Mouse (Mus musculus) myocyte (in vitro differentiated cells): ENCODE data around the gene Exosc7. TPM values are rescaled to one million over a fixed set of nuclear protein-coding genes. Genes with fewer than 3 reads are reported as not detected.

Experiments used
- H3K27me3 ChIP-seq: one replicate; pipeline ENCODE4 v1.6.1; 2011; ENCODE audit not compliant: control insufficient read depth, insufficient read depth, insufficient read length
- H3K36me3 ChIP-seq: one replicate; pipeline ENCODE4 v1.6.1; 2011; ENCODE audit not compliant: control insufficient read depth, insufficient read depth
- H3K4me2 ChIP-seq: one replicate; pipeline ENCODE4 v1.6.1; 2011; ENCODE audit warnings: low read depth, control low read depth
- H3K4me3 ChIP-seq: one replicate; pipeline ENCODE4 v1.5.1; 2011; ENCODE audit warnings: mild to moderate bottlenecking, control low read depth, moderate library complexity
- H3K79me2 ChIP-seq: one replicate; pipeline ENCODE4 v1.6.1; 2011; ENCODE audit not compliant: control insufficient read depth, insufficient read depth
- H3ac ChIP-seq: one replicate; pipeline ENCODE4 v1.6.1; 2011; ENCODE audit not compliant: control insufficient read depth, insufficient read length
- CEBPB ChIP-seq: IDR thresholded peaks from 2 replicates; pipeline ENCODE4 v1.6.1; 2011; ENCODE audit warnings: mild to moderate bottlenecking, moderate library complexity; ENCODE audit not compliant: poor library complexity, insufficient read depth, severe bottlenecking
- E2F4 ChIP-seq: IDR thresholded peaks from one replicate; pipeline ENCODE4 v1.6.1; 2011; ENCODE audit warnings: mild to moderate bottlenecking, control low read depth, moderate library complexity; ENCODE audit not compliant: insufficient read depth
- MAX ChIP-seq: IDR thresholded peaks from one replicate; pipeline ENCODE4 v1.6.1; 2011; ENCODE audit warnings: low read depth, mild to moderate bottlenecking, control low read depth
- MYOD1 ChIP-seq, 3 experiments: IDR thresholded peaks; one replicate each; pipeline ENCODE4 v1.6.1; 2011; ENCODE audit warnings: control low read depth in 2 of 3, low read depth in 2 of 3, mild to moderate bottlenecking in 2 of 3, moderate library complexity in 1 of 3; ENCODE audit not compliant: insufficient read length in 2 of 3, control insufficient read depth in 1 of 3
- MYOG ChIP-seq, 3 experiments: IDR thresholded peaks; one replicate each; pipeline ENCODE4 v1.6.1; 2011; ENCODE audit warnings: control low read depth in 2 of 3, low read depth in 2 of 3, mild to moderate bottlenecking in 2 of 3; ENCODE audit not compliant: insufficient read length in 2 of 3, control insufficient read depth in 1 of 3, insufficient read depth in 1 of 3
- POLR2A ChIP-seq: IDR thresholded peaks from one replicate; pipeline ENCODE4 v1.6.1; 2011; ENCODE audit warnings: low read depth, mild to moderate bottlenecking, control low read depth, moderate library complexity; ENCODE audit not compliant: insufficient read length
- POLR2AphosphoS2 ChIP-seq: IDR thresholded peaks from one replicate; pipeline ENCODE4 v1.6.1; 2011; ENCODE audit warnings: low read depth, control low read depth; ENCODE audit not compliant: insufficient read length
- REST ChIP-seq: IDR thresholded peaks from one replicate; pipeline ENCODE4 v1.6.1; 2011; ENCODE audit warnings: mild to moderate bottlenecking, control low read depth, moderate library complexity; ENCODE audit not compliant: insufficient read depth, insufficient read length
- SRF ChIP-seq: IDR thresholded peaks from one replicate; pipeline ENCODE4 v1.6.1; 2011; ENCODE audit warnings: low read depth; ENCODE audit not compliant: control insufficient read depth, insufficient read length
- TCF12 ChIP-seq: IDR thresholded peaks from one replicate; pipeline ENCODE4 v1.6.1; 2011; ENCODE audit warnings: mild to moderate bottlenecking, control low read depth; ENCODE audit not compliant: poor library complexity, insufficient read depth, severe bottlenecking
- TCF3 ChIP-seq: IDR thresholded peaks from one replicate; pipeline ENCODE4 v1.6.1; 2011; ENCODE audit warnings: low read depth, control low read depth; ENCODE audit not compliant: insufficient read length
- USF1 ChIP-seq: IDR thresholded peaks from one replicate; pipeline ENCODE4 v1.6.1; 2011; ENCODE audit warnings: low read depth, mild to moderate bottlenecking, control low read depth, moderate library complexity
- polyA plus RNA-seq: library from polyadenylated mRNA; unstranded; fragments of >200 nt; fragmentation: generic; extraction: Trizol; gene quantifications from one replicate; pipeline ENCODE4 v1.2.1, GENCODE M21; 2012; ENCODE audit warnings: missing spikeins

Gene Exosc7
- polyA plus RNA-seq, 1 experiment: 28.2 TPM

DNA sequence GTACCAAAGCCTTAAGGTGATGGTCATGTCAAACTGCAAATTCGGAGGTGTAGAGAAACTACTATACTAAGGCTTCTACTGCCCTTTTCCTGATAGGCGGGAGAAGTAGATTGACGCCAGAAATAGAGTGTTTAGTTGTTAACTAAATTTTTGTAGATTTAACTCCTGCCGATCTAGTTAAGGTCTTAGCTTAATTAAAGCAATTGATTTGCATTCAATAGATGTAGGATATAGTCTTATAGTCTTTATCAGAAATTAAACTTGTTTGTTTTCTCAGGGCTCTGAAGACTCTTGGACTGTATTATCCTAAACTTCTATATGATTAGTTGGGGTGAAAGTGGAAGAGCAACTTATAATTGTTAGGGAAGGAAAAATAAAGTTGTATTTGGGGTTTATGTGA is 5.8 kb upstream of the Exosc7 start:
- Histone ChIP-seq H3ac (no peak overlapping the region), H3K36me3 (peaks cover 6% of the 10 kb centered on the region), H3K27me3 (no peaks in the 10 kb centered on the region), H3K4me2 (no peak overlapping the region), H3K79me2 (peaks cover 62% of the 10 kb centered on the region), H3K4me3 (no peak overlapping the region)
- TF ChIP-seq MAX (no peak), CEBPB (no peak), MYOG (IDR thresholded peaks at IDR 0.05; ENCODE audit: control insufficient read depth in 1 of 3, insufficient read depth in 1 of 3, insufficient read length in 2 of 3, low read depth in 2 of 3) (no peak), TCF12 (no peak), REST (no peak), SRF (no peak), MYOD1 (IDR thresholded peaks at IDR 0.05; ENCODE audit: control insufficient read depth in 1 of 3, insufficient read length in 2 of 3, low read depth in 2 of 3) (no peak), TCF3 (no peak), E2F4 (no peak)

- H3K4me3 ChIP-seq: no peak overlapping the region
- H3K4me2 ChIP-seq: no peak overlapping the region
- H3K27me3 ChIP-seq: no peaks in the 10 kb centered on the region
- H3ac ChIP-seq: no peak overlapping the region
- TF ChIP-seq MAX (no peak), SRF (no peak), TCF12 (no peak), POLR2AphosphoS2 (no peak), POLR2A (no peak), CEBPB (no peak), MYOG (IDR thresholded peaks at IDR 0.05; ENCODE audit: control insufficient read depth in 1 of 3, insufficient read depth in 1 of 3, insufficient read length in 2 of 3, low read depth in 2 of 3) (no peak), USF1 (no peak), REST (no peak), E2F4 (no peak), TCF3 (no peak), MYOD1 (IDR thresholded peaks at IDR 0.05; ENCODE audit: control insufficient read depth in 1 of 3, insufficient read length in 2 of 3, low read depth in 2 of 3) (no peak)
- H3K36me3 ChIP-seq: no peaks in the 10 kb centered on the region
- H3K79me2 ChIP-seq: peaks cover 72% of the 10 kb centered on the region
These were observed 3.8 kb upstream of the Exosc7 start for GRCm38 (mm10) chr9:123109188-123109587.

DNA sequence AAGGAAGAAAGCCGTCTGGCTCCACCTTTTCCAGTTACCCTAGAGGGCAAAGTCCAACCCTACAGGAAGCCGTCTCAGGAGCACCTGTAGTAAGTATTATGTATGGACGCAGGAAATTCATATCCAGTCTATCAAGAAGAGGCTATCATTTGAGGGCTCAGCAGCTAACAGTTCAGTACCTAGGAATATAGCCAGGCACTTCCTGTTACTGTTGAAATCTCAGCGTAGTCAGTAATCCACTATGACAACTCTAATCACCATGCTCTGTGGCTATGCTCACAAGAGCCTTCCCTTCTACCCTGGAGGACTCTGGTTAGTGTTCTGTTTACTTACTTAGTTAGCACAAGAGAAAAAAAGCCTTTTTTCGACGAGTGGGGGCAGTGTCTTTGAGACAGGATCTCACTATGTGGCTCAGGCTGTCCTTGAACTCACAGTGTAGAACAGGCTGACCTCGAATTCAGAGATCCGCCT is 1.2 kb upstream of the Exosc7 start:
- Histone ChIP-seq H3K4me3 (peak overlapping the region; percentile 82), H3K27me3 (no peaks in the 10 kb centered on the region), H3K79me2 (peaks cover 80% of the 10 kb centered on the region), H3ac (no peak overlapping the region), H3K4me2 (peak overlapping the region; percentile 94), H3K36me3 (peaks cover 3% of the 10 kb centered on the region)
- TF ChIP-seq CEBPB: no peak
- TF ChIP-seq E2F4: no peak
- no peak for TF ChIP-seq TCF3
- TF ChIP-seq MAX: no peak

GRCm38 (mm10) chr9:123113931-123114330 is 916 bp downstream of the Exosc7 start:
- no peak overlapping the region for H3ac ChIP-seq
- no peak for TF ChIP-seq CEBPB
- TF ChIP-seq USF1: no peak
- TF ChIP-seq MAX: no peak
- TF ChIP-seq POLR2AphosphoS2: no peak
- no peak for TF ChIP-seq MYOD1 (IDR thresholded peaks at IDR 0.05; ENCODE audit: control insufficient read depth in 1 of 3, insufficient read length in 2 of 3, low read depth in 2 of 3)
- TF ChIP-seq TCF3: no peak
- peak overlapping the region; percentile 82 for H3K4me3 ChIP-seq
- peaks cover 13% of the 10 kb centered on the region for H3K36me3 ChIP-seq
- peaks cover 71% of the 10 kb centered on the region for H3K79me2 ChIP-seq
- H3K4me2 ChIP-seq: peak overlapping the region; percentile 98
- H3K27me3 ChIP-seq: no peaks in the 10 kb centered on the region

- no peak overlapping the region for H3K4me2 ChIP-seq
These were observed 2.6 kb downstream of the Exosc7 start for GRCm38 (mm10) chr9:123115566-123115965.

More at GRCm38 (mm10) chr9:123115566-123115965, 2.6 kb downstream of the Exosc7 start:
- Histone ChIP-seq H3K27me3 (no peaks in the 10 kb centered on the region), H3ac (no peak overlapping the region), H3K4me3 (no peak overlapping the region), H3K36me3 (peaks cover 20% of the 10 kb centered on the region), H3K79me2 (peaks cover 57% of the 10 kb centered on the region)
- TF ChIP-seq REST: no peak
- no peak for TF ChIP-seq MYOG (IDR thresholded peaks at IDR 0.05; ENCODE audit: control insufficient read depth in 1 of 3, insufficient read depth in 1 of 3, insufficient read length in 2 of 3, low read depth in 2 of 3)
- TF ChIP-seq MYOD1 (IDR thresholded peaks at IDR 0.05; ENCODE audit: control insufficient read depth in 1 of 3, insufficient read length in 2 of 3, low read depth in 2 of 3): no peak
- TF ChIP-seq E2F4: no peak
- TF ChIP-seq CEBPB: no peak
- no peak for TF ChIP-seq MAX
- no peak for TF ChIP-seq TCF12
- TF ChIP-seq POLR2AphosphoS2: no peak
- no peak for TF ChIP-seq POLR2A
- no peak for TF ChIP-seq SRF
- no peak for TF ChIP-seq TCF3
- no peak for TF ChIP-seq USF1
